Mouse (Mus musculus) heart, postnatal 0 days (tissue): Measurements from ENCODE around the gene Pard3b.

ENCODE experiments used
- CTCF ChIP-seq: IDR thresholded peaks from 2 replicates; pipeline ENCODE4 v1.5.1; 2016; ENCODE audit warnings: antibody characterized with exemption, control low read depth, low read depth
- EP300 ChIP-seq: IDR thresholded peaks from 2 replicates; pipeline ENCODE4 v1.6.1; 2016; ENCODE audit warnings: antibody characterized with exemption, low read depth

- TF ChIP-seq CTCF: no peak
- TF ChIP-seq EP300: no peak
Measured at GRCm38 (mm10) chr1:62522761-62523160, 884.1 kb downstream of the Pard3b start.
